Mouse (Mus musculus): ENCODE measurements around the gene Ppm1e. TPM values are rescaled to one million over a fixed set of nuclear protein-coding genes. Genes with fewer than 3 reads are reported as not detected.

The Ppm1e gene
- polyA plus RNA-seq, 1 experiment from 2014 or later = 34.9 TPM

DNA sequence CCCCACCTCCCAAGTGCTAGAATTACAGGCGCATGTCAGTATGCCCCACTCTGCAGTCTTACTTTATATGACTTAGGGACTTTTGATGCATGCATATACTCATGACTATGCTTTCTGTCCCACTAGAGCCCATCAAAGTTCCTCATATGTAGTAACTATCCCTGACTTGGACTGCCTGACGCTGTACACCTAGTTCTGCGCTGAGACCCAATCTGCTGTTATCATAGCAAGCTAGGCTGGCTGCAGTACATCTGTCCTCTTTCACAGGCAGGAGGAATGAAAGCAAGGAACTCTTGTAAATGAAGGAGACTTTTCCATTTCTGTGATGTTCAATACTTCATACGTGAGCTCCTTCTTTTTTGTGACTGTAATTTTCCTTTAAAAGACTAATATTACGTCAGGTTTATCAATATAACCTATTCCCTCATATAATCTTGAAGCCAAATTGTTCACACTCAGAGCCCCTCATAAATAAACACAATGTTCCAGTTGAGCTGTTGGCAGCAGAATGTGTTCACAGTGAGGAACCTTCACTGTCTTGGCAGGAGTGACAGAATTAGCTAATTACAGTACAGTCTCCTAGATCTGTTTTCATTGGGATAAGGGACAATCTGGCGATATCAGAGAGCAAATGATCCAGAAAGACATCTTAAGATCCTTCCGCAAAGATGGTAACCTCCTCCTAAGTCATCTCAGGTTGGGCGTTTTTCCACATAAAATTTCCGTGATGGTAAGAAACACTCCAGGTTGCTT is 39.7 kb downstream of the Ppm1e start:
- DNase-seq = no peak
- Histone ChIP-seq H3K9me3 (ENCODE audit: control insufficient read depth, low read length) (no peaks in the 10 kb centered on the region), H3K27me3 (ENCODE audit: control insufficient read depth, insufficient read depth, low read length) (no peaks in the 10 kb centered on the region), H3K4me3 (replicated peaks; ENCODE audit: low read depth, low read length) (no peak overlapping the region), H3K27ac (replicated peaks; ENCODE audit: low read depth, low read length) (no peak overlapping the region), H3K4me1 (ENCODE audit: control insufficient read depth, insufficient read depth, low read length) (no peaks in the 10 kb centered on the region), H3K4me2 (ENCODE audit: low read length) (no peak overlapping the region), H3K9ac (replicated peaks; ENCODE audit: low read length) (no peak overlapping the region), H3K36me3 (ENCODE audit: control insufficient read depth, insufficient read depth, low read length) (no peaks in the 10 kb centered on the region)
- 88% methylated on average over 9 of the region's 9 CpGs for WGBS
- no peak for ATAC-seq (ENCODE audit: low FRiP score, low TSS enrichment)

- Histone ChIP-seq H3K4me2 (ENCODE audit: low read length) (no peak overlapping the region), H3K36me3 (ENCODE audit: control insufficient read depth, insufficient read depth, low read length) (no peaks in the 10 kb centered on the region), H3K27ac (replicated peaks; ENCODE audit: low read depth, low read length) (no peak overlapping the region), H3K4me3 (replicated peaks; ENCODE audit: low read depth, low read length) (no peak overlapping the region), H3K4me1 (ENCODE audit: control insufficient read depth, insufficient read depth, low read length) (no peaks in the 10 kb centered on the region), H3K9ac (replicated peaks; ENCODE audit: low read length) (no peak overlapping the region), H3K27me3 (ENCODE audit: control insufficient read depth, insufficient read depth, low read length) (no peaks in the 10 kb centered on the region), H3K9me3 (ENCODE audit: control insufficient read depth, low read length) (no peaks in the 10 kb centered on the region)
- ATAC-seq (ENCODE audit: low FRiP score, low TSS enrichment) (no peak), DNase-seq (no peak)
- 78% methylated on average over 3 of the region's 3 CpGs for WGBS
These were observed 45.3 kb downstream of the Ppm1e start for GRCm38 (mm10) chr11:87313533-87313932.

- Histone ChIP-seq H3K4me1 (ENCODE audit: control insufficient read depth, insufficient read depth, low read length) (no peaks in the 10 kb centered on the region), H3K9ac (replicated peaks; ENCODE audit: low read length) (no peak overlapping the region), H3K4me2 (ENCODE audit: low read length) (no peak overlapping the region), H3K27me3 (ENCODE audit: control insufficient read depth, insufficient read depth, low read length) (no peaks in the 10 kb centered on the region), H3K9me3 (ENCODE audit: control insufficient read depth, low read length) (no peaks in the 10 kb centered on the region), H3K4me3 (replicated peaks; ENCODE audit: low read depth, low read length) (no peak overlapping the region), H3K27ac (replicated peaks; ENCODE audit: low read depth, low read length) (no peak overlapping the region), H3K36me3 (ENCODE audit: control insufficient read depth, insufficient read depth, low read length) (no peaks in the 10 kb centered on the region)
- DNase-seq = no peak
- no peak for ATAC-seq (ENCODE audit: low FRiP score, low TSS enrichment)
- 91% methylated on average over 2 of the region's 2 CpGs for WGBS
These were observed 48.5 kb downstream of the Ppm1e start for GRCm38 (mm10) chr11:87310309-87310708.

- Histone ChIP-seq H3K36me3 (ENCODE audit: control insufficient read depth, insufficient read depth, low read length) (no peaks in the 10 kb centered on the region), H3K4me2 (ENCODE audit: low read length) (no peak overlapping the region), H3K27ac (replicated peaks; ENCODE audit: low read depth, low read length) (no peak overlapping the region), H3K4me1 (ENCODE audit: control insufficient read depth, insufficient read depth, low read length) (no peaks in the 10 kb centered on the region), H3K27me3 (ENCODE audit: control insufficient read depth, insufficient read depth, low read length) (no peaks in the 10 kb centered on the region), H3K9me3 (ENCODE audit: control insufficient read depth, low read length) (no peaks in the 10 kb centered on the region), H3K9ac (replicated peaks; ENCODE audit: low read length) (no peak overlapping the region), H3K4me3 (replicated peaks; ENCODE audit: low read depth, low read length) (no peak overlapping the region)
- WGBS = 68% methylated on average over 8 of the region's 8 CpGs
- ATAC-seq (ENCODE audit: low FRiP score, low TSS enrichment) (no peak), DNase-seq (no peak)
These were observed 49.3 kb downstream of the Ppm1e start for GRCm38 (mm10) chr11:87309329-87310074.

DNA sequence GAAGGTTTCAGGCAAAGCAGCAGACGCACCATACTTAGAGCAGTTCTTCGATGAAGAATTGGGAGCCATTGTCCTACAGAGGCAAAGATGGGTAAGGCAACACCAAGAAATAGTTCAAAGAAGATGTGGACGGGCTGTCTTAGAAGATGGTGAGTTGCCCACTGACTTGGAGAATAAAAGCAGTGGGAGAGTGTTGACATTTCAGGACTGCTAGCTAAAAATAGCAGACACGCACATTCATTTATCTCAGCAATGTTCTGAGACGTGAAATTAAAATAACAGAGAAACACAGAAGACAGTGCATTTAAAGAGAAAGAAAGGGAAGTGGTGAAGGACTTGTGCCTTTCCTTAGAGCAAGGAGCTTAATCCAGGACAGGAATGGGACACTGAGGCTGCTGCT is 59.8 kb downstream of the Ppm1e start:
- H3K27ac ChIP-seq (replicated peaks; ENCODE audit: low read depth, low read length) = no peak overlapping the region
- WGBS = 86% methylated on average over 5 of the region's 5 CpGs
- H3K9ac ChIP-seq (replicated peaks; ENCODE audit: low read length) = no peak overlapping the region
- H3K27me3 ChIP-seq (ENCODE audit: control insufficient read depth, insufficient read depth, low read length) = no peaks in the 10 kb centered on the region
- H3K4me1 ChIP-seq (ENCODE audit: control insufficient read depth, insufficient read depth, low read length) = no peaks in the 10 kb centered on the region
- ATAC-seq (ENCODE audit: low FRiP score, low TSS enrichment) (no peak), DNase-seq (no peak)
- no peak overlapping the region for H3K4me2 ChIP-seq (ENCODE audit: low read length)
- no peaks in the 10 kb centered on the region for H3K36me3 ChIP-seq (ENCODE audit: control insufficient read depth, insufficient read depth, low read length)
- no peak overlapping the region for H3K4me3 ChIP-seq (replicated peaks; ENCODE audit: low read depth, low read length)
- no peaks in the 10 kb centered on the region for H3K9me3 ChIP-seq (ENCODE audit: control insufficient read depth, low read length)

GRCm38 (mm10) chr11:87296467-87296866 is 62.4 kb downstream of the Ppm1e start:
- no peak for DNase-seq
- no peaks in the 10 kb centered on the region for H3K36me3 ChIP-seq (ENCODE audit: control insufficient read depth, insufficient read depth, low read length)
- WGBS = 93% methylated on average over 6 of the region's 6 CpGs
- H3K4me3 ChIP-seq (replicated peaks; ENCODE audit: low read depth, low read length) = no peak overlapping the region
- H3K4me1 ChIP-seq (ENCODE audit: control insufficient read depth, insufficient read depth, low read length) = no peaks in the 10 kb centered on the region
- H3K27me3 ChIP-seq (ENCODE audit: control insufficient read depth, insufficient read depth, low read length) = no peaks in the 10 kb centered on the region
- no peak overlapping the region for H3K4me2 ChIP-seq (ENCODE audit: low read length)
- H3K9me3 ChIP-seq (ENCODE audit: control insufficient read depth, low read length) = no peaks in the 10 kb centered on the region
- H3K27ac ChIP-seq (replicated peaks; ENCODE audit: low read depth, low read length) = no peak overlapping the region
- no peak for ATAC-seq (ENCODE audit: low FRiP score, low TSS enrichment)
- no peak overlapping the region for H3K9ac ChIP-seq (replicated peaks; ENCODE audit: low read length)

- Histone ChIP-seq H3K4me2 (ENCODE audit: low read length) (no peak overlapping the region), H3K36me3 (ENCODE audit: control insufficient read depth, insufficient read depth, low read length) (no peaks in the 10 kb centered on the region), H3K4me3 (replicated peaks; ENCODE audit: low read depth, low read length) (no peak overlapping the region), H3K27ac (replicated peaks; ENCODE audit: low read depth, low read length) (no peak overlapping the region), H3K27me3 (ENCODE audit: control insufficient read depth, insufficient read depth, low read length) (no peaks in the 10 kb centered on the region), H3K9me3 (ENCODE audit: control insufficient read depth, low read length) (no peaks in the 10 kb centered on the region), H3K9ac (replicated peaks; ENCODE audit: low read length) (no peak overlapping the region), H3K4me1 (ENCODE audit: control insufficient read depth, insufficient read depth, low read length) (no peaks in the 10 kb centered on the region)
- WGBS = 97% methylated on average over 2 of the region's 2 CpGs
- ATAC-seq (ENCODE audit: low FRiP score, low TSS enrichment) (no peak), DNase-seq (no peak)
These were observed 63.2 kb downstream of the Ppm1e start for GRCm38 (mm10) chr11:87295636-87296035.

DNA sequence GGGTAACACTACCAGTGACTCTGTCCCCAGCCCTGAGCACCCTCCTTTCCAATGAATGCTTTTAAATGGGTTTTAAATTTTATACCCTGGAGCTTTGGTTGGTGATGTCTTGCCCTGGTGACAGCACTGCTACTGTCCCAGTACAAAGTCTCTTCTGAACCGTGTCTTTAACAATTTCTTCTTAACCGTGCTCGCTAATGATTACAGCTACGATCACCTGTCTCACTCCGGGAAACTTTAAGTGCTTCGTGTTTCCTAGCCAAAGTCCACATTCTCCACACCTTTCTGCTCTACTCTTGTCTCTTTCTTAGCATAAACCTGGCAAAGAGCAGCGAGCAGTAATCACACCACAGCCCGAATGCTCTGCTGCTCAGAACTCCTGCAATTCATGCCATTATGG is 69.5 kb downstream of the Ppm1e start:
- Histone ChIP-seq H3K4me2 (ENCODE audit: low read length) (no peak overlapping the region), H3K27me3 (ENCODE audit: control insufficient read depth, insufficient read depth, low read length) (no peaks in the 10 kb centered on the region), H3K4me1 (ENCODE audit: control insufficient read depth, insufficient read depth, low read length) (no peaks in the 10 kb centered on the region), H3K9ac (replicated peaks; ENCODE audit: low read length) (no peak overlapping the region), H3K4me3 (replicated peaks; ENCODE audit: low read depth, low read length) (no peak overlapping the region), H3K36me3 (ENCODE audit: control insufficient read depth, insufficient read depth, low read length) (no peaks in the 10 kb centered on the region), H3K27ac (replicated peaks; ENCODE audit: low read depth, low read length) (no peak overlapping the region), H3K9me3 (ENCODE audit: control insufficient read depth, low read length) (no peaks in the 10 kb centered on the region)
- ATAC-seq (ENCODE audit: low FRiP score, low TSS enrichment) = no peak
- no peak for DNase-seq
- 92% methylated on average over 8 of the region's 8 CpGs for WGBS

DNA sequence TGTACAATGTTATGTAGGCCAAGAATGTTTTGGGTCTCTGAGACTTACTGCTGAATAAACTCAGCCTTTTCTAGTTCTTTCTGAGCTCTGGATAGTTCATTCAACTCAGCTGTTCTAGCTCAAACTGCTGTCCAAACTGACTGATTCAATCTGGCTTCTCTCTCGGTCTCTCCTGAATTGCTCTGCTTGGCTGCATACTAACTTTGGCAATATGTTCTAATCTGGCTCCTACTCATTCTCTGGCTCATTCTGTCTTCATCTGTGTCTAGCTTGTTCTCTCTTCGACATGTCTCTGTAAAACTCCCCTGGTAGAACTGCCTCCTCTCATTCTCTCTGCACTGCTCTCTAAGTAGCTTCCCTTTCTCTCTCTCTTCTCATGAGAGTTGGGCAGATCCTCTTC is 72.6 kb downstream of the Ppm1e start:
- WGBS = 97% methylated on average over 2 of the region's 2 CpGs
- no peak for DNase-seq
- Histone ChIP-seq H3K9ac (replicated peaks; ENCODE audit: low read length) (no peak overlapping the region), H3K27ac (replicated peaks; ENCODE audit: low read depth, low read length) (no peak overlapping the region), H3K36me3 (ENCODE audit: control insufficient read depth, insufficient read depth, low read length) (no peaks in the 10 kb centered on the region), H3K9me3 (ENCODE audit: control insufficient read depth, low read length) (no peaks in the 10 kb centered on the region), H3K4me1 (ENCODE audit: control insufficient read depth, insufficient read depth, low read length) (no peaks in the 10 kb centered on the region), H3K27me3 (ENCODE audit: control insufficient read depth, insufficient read depth, low read length) (no peaks in the 10 kb centered on the region), H3K4me2 (ENCODE audit: low read length) (no peak overlapping the region), H3K4me3 (replicated peaks; ENCODE audit: low read depth, low read length) (no peak overlapping the region)
- ATAC-seq (ENCODE audit: low FRiP score, low TSS enrichment) = no peak

Measured in midbrain, embryonic 14.5 days (tissue).